Mouse (Mus musculus) monocyte, adult 2 months (primary cell): ENCODE data around the gene Stat1.

Source experiments
- DNase-seq, 2 experiments: peaks; one replicate each; pipeline ENCODE4 v3.0.0; 2022; ENCODE audit warnings: low spot score in 2 of 2, low read depth in 1 of 2

The Stat1 gene

DNA sequence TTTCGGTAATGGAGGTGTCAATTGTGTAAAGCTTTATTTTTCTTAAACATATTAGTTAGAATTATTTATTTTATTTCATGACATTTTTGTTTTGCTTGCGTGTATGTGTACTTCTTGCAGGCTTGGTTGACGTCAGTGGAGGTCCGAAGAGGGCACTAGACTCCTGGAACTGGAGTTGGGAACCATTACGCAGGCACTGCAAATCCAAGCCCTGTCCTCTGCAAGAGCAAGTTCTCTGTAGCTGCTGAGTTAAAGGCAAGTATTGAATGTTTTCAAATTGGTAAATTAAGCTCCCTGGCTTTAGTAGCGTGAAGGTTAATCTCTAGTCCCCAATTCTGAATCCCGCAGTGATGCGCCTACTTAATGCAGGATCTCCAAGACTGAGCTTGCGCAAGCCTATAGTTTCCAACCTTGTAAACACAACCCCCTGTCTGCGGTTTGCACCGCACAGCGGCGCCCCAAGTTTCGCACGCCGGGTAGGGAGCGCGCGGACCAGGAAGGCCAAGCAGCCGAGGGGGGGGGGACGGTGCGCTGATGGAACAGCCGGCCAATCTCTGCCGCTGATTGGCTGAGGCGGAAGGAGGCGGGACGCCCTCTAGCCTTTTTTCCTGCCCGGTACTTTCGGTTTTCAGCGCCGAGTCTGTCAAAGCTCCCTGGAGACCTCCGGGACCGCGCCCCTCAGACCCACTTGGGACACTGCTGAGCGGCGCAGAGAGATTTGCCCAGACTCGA lies at the start of gene Stat1:
Gene Stat1, plus strand, starts transcription at position 581 of the 732 bp plus-strand sequence.
- DNase-seq = peak; percentile 34 to 73

DNA sequence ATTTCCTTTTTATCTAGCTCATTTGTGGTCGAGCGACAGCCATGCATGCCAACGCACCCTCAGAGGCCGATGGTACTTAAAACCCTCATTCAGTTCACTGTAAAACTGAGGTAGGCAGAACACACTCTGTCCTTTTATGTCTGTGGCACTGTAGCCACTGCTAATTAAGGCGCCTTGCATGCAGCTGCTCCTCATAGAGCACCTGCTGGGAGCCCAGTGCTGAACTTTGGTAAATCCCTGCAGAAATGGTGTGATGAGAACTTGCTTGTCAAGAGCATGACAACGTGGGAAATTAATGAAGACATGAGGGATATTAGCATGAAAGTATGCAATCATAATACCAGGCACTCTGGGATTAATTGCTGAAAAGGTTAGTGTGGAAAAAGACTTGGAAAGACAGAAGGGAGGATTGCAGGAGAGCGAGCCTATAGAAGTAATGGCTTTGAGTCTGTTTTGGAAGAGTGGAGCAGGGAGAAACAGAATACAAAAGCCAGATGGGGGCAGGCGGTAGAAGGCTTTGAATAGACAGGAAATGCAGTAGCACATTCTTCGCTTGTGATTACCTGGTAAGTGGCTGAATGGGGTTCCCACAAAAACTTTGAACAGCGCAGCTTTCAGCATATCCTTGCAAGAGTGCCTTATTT lies 39.4 kb upstream of the Stat1 start:
- no peak for DNase-seq

DNA sequence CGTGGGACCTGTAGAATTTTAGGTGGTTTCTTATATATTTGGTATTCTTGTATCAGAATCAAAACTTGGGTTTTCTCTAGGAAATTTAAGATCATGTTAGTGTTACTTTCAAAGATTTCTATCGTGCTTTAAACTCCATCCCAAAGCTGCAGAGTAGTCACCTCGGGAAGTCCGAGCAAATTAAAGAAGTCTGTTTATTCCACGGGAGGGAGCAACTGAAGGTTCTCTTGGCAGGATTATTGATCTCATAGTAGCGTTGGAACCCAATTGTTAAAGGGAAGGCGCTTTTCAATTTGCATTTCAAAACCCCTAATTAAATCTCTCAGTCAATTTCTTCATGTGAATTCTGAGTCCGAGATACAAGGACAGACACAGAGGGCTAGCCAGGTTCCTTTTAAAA lies 38.9 kb upstream of the Stat1 start:
- no peak for DNase-seq

DNA sequence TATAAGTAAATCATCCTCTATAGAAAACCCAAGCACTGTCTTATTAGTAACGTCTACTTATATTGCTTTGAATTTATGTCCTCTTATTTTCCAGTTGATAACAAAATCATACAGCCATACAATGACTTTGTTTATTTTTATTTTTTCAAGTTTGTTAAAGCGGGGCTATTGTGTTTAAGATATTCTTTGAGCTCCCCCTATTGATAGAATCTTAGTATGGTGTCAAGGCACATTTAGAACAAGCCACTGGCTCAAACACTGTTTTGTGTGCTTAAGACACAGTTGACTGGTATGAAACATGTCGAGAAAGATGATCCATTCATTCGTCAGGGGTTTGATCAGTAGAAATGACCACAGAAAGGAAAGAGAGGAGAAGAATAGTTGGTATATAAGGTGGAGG lies 33.0 kb upstream of the Stat1 start:
- no peak for DNase-seq

DNA sequence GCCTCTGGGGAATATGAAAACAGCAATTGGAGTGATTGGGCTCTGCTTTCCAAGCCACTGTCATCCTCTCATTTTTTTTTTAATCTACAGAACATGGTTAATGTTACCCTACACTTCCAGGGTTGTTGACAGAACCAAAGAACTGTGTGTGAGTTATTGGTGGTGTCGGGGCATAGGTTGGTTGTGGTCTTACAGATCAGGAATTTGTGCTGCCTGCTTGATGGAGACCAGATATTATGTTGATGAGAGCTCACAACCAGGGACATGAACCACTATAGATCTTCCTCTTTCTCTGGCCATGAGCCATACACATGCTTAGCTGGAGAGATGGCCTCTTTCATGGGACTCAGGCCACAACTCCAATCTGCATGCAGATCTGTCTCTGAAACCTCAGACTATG lies 32.1 kb upstream of the Stat1 start:
- no peak for DNase-seq

DNA sequence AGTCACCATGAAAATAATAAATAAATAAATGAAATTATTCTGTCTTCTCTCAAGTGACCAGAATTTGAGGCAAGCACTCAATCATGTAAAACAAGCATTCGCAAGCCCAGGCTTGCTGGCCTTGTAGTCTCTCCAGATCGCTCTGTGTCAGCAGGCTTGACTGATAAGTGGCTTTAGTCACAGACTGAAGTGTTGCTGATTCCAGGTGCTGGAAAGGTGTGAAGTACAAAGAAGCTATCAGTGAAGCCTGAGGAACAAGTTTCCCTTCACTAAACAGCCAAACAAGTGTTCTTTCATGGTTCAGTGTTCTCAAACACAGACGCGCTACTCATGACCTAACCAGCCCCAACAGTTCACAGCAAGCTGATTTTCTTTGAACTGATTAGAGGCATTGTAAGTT lies 30.6 kb upstream of the Stat1 start:
- no peak for DNase-seq

DNA sequence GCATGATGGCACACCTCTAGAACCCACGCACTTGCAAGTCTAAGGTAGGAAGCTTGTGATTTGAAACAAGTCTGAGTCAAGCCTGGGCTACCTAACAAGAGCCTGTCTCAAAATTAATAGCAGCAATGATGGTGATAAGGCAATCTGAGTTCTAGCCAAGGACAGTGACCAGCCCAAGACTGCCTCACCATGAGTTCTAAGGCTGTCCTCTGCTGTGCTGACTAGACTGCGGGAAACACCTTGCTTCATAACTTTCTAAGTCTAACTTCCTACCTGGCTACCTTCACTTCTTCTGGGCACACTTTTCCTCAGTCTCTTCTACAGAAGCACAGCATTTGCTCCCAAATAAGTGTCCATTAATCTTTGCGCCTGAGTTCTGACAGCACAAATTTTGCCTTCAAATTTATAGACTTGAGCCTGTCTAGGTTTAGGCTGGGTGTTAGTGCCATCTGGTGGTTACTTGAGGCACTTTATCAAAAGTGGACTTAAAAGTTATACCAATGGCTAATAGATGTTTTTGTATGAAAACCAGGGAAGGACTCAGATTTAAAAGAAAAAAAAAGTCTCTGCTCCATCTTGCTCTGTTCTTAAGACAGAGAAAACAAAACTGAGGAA lies 20.5 kb upstream of the Stat1 start:
- no peak for DNase-seq

DNA sequence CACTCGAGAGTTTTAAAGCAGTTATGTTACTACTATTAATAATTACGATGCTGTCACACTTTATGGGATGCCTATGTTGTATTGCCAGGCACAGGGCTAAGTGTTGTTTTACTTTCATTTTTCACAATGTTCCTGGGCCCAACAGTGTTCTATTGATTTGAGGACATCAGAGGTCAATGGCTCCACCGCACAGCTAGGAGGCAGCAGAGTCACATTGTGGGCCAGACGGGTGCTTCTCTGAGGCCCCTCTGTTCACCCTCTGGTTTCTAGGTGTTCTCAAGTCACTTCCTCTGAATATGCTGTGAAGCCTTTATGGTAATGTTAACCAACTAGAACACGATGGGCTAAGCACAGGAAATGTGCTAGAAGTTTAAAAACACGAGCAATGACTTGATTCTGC lies 18.7 kb upstream of the Stat1 start:
- DNase-seq = no peak

DNA sequence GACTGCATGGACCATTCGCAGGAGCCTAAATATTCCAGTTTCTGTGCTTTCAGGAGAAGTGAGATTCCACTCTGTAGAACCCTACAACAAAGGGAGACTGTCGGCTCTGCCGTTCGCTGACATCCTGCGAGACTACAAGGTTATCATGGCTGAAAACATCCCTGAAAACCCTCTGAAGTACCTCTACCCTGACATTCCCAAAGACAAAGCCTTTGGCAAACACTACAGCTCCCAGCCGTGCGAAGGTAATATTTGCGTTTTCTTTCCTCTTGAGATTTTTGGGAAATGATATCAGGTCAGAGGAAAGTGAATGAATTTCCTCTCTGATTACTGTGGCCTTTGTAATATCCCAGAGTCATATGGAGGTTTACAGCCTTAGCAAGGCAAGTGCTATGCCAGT lies 16.4 kb upstream of the Stat1 start:
- no peak for DNase-seq

DNA sequence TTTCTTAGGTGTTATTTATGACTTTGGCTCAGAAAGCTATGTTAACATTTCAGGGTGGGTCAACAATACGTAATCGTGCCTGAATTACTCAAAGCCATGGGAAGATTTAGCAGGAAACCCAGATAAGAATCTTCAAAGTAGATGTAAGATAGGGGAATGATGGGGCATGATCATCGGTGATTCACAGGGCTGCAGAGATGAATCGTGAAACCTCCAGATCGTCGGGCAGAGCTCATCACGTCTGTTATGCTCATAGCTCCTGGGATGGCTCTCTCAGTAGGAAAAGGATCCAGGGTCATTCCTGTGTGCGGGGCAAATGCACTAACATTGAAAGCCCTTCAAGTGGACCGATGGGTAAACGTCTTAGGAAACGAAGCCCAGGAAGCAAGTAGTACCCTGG lies 12.0 kb upstream of the Stat1 start:
- DNase-seq = no peak

DNA sequence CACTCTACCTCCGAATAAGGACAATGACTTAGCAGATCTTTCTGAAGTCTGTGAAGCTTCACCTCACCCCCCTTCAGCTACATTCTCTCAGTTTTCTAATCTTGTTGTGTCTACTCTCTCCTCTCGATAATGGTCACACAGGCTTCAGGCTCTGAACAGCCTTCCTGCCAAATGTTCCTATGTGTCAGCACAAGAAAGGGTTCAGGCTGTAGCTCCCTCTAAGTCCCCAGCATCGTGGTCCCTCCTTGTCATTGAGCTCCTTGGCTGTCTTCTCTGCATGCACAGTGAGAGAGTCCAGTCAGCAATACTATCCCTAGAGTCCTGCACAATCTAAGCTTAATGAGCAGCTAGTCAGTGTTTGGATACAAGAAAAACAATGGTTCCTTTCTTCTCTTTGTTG lies 8.0 kb upstream of the Stat1 start:
- no peak for DNase-seq

DNA sequence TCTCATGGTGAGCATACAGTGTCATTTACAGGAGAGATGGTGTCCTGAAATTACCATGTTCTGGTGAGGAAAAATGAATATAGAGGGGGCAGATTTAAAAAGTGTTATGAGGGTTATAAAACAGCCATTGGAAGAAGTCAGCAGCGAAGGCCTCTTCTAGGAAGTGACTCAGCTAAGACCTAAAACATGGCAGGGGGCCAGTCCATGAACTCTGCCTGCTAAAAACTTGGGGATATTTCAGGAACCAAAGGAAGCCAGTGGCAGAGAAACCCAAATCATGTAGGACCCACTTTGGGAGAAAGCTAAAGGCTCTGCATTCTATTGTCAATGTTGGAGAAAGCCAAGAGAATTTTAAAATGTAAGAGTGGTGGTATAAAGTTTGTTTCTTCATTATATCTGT lies 6.9 kb upstream of the Stat1 start:
- DNase-seq = no peak

DNA sequence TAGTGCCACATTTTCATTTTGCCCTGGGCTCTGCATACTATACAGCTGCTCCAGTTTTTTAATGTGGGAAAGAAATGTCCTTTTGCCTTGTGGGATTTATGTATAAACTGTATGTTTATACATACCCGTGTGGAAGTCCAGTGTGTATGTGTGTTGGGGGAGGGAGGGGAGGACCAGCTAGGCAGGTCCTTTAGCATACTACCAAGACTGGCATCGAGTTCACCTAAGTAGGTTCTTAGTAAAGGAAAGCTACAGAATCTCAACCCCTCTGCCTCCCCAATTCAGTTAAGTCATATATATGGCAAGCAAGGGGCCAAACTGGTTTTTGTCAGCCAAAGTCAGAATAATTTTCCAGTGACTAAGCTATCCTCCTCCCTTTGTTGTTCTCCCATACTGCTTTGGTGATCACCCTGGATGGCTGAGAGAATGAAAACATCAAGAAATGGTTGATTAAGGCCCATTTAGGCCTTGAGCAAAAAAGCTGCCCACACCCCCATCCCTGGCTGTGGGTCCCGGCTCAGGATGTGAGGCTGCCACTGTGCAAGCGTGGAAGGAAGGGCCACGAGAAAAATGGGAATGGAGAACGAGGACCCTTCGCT lies 6.1 kb upstream of the Stat1 start:
- no peak for DNase-seq

DNA sequence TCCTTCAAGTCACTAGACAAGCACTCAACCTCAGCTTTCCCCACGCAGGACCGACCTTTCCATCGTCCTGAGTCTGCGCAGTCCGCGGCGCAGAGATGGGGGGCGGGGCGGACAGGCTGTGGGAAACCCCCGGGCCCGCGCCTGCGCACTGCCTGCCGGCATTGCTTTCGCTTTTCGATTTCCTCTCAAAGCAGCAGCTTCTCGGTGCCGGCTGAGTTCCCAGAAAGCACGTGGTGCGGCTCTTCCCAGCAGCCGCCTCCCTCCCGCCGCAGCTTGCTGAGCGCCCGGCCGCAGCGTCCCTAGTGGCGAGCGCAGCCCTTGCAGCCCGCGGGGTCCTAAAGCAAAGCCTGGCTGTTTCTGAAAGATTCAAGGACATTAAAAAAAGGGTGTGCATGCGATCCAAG lies 5.6 kb upstream of the Stat1 start:
- DNase-seq = peak; percentile 94 to 98

DNA sequence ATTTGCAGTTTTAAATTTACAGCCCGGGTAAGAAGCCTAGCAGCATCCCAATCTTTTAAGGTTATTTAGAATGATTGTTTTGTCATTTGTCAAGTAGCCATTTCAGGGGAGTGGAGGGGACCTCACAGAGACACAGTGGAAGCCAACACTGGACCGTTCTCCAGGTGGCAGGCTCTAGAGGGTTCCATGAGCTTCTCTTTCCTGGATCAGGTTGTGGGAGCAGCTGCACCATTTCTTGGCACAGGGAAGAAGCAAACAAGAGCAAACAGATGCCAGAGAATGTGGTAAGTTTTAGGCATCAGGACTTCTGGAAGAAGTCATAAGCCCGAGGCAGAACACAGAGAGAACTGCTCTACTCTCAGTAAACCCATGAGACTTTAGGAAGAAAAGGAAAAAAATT lies 2.8 kb upstream of the Stat1 start:
- DNase-seq = no peak

DNA sequence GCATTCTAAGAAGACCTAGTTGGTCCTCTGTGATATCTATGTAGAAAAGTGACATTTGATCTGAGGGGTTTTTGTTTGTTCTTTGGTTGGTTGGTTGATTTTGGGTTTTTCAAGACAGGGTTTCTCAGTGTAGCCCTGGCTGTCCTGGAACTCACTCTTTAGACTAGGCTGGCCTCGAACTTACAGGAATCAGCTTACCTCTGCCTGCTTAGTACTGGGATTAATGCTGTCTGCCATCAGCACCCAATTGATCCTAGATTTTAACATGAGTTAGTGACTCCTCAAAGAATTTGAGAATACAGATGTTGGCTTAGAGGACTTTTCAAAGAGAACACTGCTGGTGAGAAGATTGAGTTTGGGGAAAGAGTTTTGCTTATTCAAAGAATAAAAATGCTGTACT lies 1.5 kb upstream of the Stat1 start:
- no peak for DNase-seq

DNA sequence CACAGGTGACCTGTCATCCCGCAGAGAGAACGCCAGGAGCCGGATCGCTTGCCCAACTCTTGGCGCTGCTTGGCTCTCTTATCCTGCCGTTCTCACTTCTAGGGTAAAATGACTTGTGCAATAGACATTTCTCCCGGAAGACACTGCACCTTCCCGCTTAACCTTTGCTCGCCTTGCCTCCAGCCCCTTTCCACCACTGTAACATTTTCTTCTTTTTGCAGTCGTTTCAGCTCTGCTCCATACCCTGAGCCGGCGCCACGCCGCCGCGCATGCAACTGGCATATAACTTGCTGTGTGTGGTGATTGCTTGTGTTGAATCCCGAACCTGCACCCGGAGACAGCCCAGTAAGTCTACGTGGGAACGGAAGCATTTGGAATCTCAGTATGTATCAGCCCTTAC lies 451 bp downstream of the Stat1 start:
- DNase-seq = no peak

DNA sequence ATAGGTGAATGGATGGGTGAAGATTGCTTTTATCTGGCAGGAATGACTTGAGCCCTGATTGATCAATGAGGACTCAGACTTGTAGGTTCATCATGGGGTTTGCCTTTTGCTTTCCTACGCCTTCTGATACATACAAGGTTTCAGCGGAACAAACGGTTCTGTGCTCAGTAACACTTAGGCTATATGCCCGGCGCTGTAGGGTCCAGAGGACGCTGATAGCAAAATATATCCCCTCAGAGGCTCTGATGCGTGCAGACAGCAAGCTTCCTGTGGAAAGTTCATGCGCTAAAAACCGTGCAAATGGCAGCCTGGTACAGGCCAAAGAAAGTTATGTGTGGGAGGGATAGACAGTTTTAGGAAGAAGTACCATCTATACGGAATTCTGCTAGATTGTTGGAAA lies 951 bp downstream of the Stat1 start:
- no peak for DNase-seq

DNA sequence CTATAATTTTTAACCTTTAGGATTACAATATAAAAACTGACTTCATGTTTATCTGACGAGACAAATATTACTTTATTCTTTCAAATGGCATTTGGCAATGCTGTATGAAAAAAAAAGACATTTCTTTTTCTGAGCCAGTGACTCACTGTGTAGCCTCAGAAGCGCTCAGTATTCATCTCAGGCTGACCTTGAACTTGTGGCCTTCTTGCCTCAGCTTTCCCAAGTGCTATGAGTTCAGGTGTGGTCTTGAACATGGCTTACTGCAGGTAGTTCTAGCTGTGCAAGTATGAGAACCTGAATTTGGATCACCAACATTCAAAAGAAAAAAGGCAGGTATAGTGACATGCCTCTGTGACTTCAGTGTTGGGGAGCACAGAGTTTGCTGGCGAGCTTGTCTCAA lies 1.8 kb downstream of the Stat1 start:
- DNase-seq = no peak

DNA sequence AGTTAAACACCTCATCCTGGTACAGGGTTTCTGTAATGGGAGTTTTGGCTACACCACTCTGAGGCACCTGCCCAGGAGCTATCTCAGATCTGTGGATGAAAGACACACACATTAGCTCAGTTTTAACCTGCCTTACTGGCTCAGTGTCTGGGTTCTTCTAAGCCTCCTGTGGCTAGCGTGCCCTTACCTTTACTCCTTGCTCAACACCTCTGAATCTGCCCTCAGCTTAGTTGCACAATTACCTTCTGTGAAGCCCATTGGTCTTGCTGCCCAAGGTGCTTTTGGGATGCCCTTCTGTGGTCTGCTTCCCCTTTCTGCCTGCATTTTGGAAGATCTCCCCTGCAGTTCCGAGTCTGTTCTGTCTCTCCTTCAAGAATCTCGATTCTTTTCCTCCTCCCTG lies 5.6 kb downstream of the Stat1 start:
- DNase-seq = no peak

DNA sequence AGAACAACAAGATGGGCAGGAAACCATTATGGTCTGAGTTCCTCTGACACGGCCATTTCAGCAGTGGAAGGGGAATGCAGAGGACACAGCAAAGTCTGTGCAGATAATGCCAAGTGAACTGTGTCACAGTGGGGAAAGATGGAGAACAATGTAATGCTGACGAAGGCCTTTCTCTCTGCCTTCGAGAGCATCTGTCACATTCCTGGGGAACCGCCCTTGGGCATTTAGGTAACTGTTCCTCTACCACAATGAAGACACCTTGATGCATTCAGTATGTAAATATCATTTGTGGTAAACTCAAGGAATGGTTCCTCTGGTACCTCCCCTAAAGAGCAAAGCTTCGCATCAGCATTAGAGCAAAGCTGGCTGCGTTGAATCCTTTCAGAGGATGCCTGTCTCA lies 8.1 kb downstream of the Stat1 start:
- no peak for DNase-seq

DNA sequence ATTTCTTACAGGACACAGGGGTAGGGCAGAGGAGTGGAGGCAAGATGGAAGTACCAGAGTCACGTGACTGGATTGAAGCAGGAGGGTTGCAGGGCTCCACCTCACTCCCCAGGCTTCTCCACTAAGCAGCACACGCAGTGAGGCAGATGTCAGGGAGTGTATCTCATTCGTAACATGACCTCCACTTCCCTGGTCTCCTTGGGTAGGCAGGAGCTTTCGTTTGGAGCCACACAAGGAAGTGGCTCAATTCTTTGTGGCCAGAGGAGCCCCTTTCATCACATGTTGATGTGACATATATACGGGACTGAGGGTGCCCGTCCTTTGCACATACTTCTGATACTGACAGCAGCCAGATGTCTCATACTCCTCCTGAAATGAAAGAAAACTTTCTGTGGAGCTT lies 10.6 kb downstream of the Stat1 start:
- DNase-seq = no peak
